Mouse (Mus musculus): ENCODE data around the gene Lhfpl5. TPM values are rescaled to one million over a fixed set of nuclear protein-coding genes. Genes with fewer than 3 reads are reported as not detected.

Lhfpl5 gene
- total RNA-seq (2014; fragmentation: Nextera tagmentation) (not detected in 2 replicates), total RNA-seq (2017) (not detected in 2 replicates), polyA plus RNA-seq (2012) (not detected in 2 replicates)

DNA sequence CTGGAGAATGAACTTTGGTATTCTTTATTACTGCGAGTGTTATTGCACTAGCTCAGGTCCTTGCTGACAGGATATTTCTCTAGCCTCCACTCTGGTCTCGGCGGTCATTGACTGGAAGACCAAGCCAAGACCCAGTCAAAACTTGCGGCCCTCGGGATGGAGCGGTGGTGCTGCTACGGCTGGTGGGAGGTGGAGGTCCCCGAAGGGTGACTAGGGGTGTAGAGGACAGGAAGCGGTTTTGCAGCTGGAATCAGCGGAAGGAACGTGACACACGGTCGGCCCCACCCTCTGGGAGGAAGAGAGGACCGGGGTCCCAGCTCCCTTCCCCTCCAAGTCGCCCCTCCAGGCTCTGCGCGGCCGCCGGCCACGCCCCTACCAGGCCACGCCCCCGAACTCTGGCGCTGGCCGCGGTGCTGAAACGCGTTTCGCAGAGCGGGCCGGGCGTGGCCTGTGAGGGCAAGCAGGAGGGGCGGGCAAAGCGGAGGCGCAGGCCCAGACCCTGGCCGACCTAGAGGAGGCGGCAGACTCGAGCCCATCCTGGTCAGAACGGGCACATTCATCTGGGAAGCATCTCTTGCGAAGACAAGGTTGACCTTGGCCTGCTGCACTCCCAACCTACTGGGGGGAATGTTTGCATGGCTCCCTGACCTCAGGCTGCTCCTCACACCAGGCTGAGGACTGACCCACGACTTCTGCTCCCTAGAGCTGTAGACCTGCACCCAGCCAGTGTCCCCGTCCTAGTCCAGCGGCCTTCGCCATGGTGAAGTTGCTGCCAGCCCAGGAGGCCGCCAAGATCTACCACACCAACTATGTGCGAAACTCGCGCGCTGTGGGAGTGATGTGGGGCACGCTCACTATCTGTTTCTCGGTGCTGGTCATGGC lies at the start of gene Lhfpl5:
Lhfpl5 (plus strand) TSS at position 398 of the 882 bp plus-strand sequence.
- Histone ChIP-seq H3K27me3 (ENCODE audit: insufficient read depth, low read length) (peaks cover 17% of the 10 kb centered on the region; the same call in 1 of the 2 replicates), H3K9me3 (replicated peaks) (no peaks in the 10 kb centered on the region), H3K4me1 (ENCODE audit: insufficient read depth, low read depth, low read length) (peaks cover 7% of the 10 kb centered on the region), H3K36me3 (replicated peaks) (no peaks in the 10 kb centered on the region), H3K4me3 (ENCODE audit: low read depth, low read length) (no peak within 1 kb of the TSS; the same call in 1 of the 2 replicates)
- ATAC-seq (ENCODE audit: extremely low read depth, insufficient number of reproducible peaks, low FRiP score, poor library complexity, severe bottlenecking): no peak
- DNase-seq (ENCODE audit: low spot score): peak; percentile 22
- no peak for TF ChIP-seq GATA1 (IDR thresholded peaks at IDR 0.05; ENCODE audit: borderline replicate concordance, low read length)
- TF ChIP-seq CTCF (IDR thresholded peaks at IDR 0.05; ENCODE audit: low read depth, low read length): no peak
- no peak for TF ChIP-seq POLR2AphosphoS5 (IDR thresholded peaks at IDR 0.05; ENCODE audit: insufficient replicate concordance, low read depth, low read length)
- TF ChIP-seq TAL1 (conservative IDR thresholded peaks at IDR 0.05; ENCODE audit: low read depth, low read length): no peak
- no peak for TF ChIP-seq GATA2 (IDR thresholded peaks at IDR 0.05; ENCODE audit: borderline replicate concordance, low read depth, low read length)

DNA sequence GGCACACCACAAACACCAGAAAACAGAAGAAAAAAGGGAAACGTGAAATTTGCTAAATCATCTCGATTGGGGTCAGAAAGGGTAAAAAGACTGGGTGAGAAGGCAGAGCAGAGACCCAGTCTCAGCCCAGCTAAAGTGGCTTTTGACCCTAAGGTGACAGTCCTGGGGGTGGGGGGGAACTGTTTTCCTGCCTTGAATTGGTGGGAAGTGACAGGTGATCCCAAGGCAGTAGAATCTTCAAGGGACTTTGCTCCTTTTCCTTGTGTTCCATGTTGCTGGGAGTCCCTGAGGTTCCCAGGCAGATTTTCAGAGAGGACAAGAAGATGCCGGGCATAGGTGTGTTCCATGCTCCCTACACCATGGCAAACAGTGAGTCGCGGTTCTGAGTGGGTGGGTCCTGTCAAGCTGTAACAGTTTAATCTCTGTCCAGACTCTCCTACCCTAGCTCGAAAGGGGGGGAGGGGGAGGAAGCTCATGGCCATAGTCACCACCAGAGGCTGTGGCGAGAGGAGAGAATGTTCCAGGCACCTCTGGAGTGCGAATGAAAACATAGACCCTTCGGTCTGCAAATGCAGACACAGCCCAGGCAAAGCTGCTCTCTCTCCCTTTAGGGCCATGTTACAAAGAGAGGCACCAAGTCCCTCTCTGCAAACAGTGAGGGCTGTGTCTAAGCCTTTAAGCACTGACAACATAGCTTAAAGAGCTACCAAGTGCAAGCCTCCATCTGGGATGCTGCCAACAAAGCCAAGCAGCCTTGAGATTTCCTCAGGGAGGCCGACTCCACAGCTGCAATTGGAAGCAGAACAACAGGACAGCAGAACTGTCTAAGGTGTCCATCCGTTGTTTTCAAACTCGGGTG lies 48.0 kb upstream of the Lhfpl5 start:
- Histone ChIP-seq H3K36me3 (replicated peaks) (peaks cover 7% of the 10 kb centered on the region), H3K9me3 (replicated peaks) (no peaks in the 10 kb centered on the region), H3K4me1 (ENCODE audit: insufficient read depth, low read depth, low read length) (peaks cover 40% of the 10 kb centered on the region), H3K27me3 (ENCODE audit: insufficient read depth, low read length) (peaks cover 38% of the 10 kb centered on the region), H3K4me3 (ENCODE audit: low read depth, low read length) (no peak overlapping the region)
- no peak for TF ChIP-seq CTCF (IDR thresholded peaks at IDR 0.05; ENCODE audit: low read depth, low read length)
- no peak for TF ChIP-seq TAL1 (conservative IDR thresholded peaks at IDR 0.05; ENCODE audit: low read depth, low read length)
- no peak for TF ChIP-seq GATA1 (IDR thresholded peaks at IDR 0.05; ENCODE audit: borderline replicate concordance, low read length)
- TF ChIP-seq GATA2 (IDR thresholded peaks at IDR 0.05; ENCODE audit: borderline replicate concordance, low read depth, low read length): no peak
- TF ChIP-seq POLR2AphosphoS5 (IDR thresholded peaks at IDR 0.05; ENCODE audit: insufficient replicate concordance, low read depth, low read length): no peak
- DNase-seq (ENCODE audit: low spot score): no peak
- no peak for ATAC-seq (ENCODE audit: extremely low read depth, insufficient number of reproducible peaks, low FRiP score, poor library complexity, severe bottlenecking)

DNA sequence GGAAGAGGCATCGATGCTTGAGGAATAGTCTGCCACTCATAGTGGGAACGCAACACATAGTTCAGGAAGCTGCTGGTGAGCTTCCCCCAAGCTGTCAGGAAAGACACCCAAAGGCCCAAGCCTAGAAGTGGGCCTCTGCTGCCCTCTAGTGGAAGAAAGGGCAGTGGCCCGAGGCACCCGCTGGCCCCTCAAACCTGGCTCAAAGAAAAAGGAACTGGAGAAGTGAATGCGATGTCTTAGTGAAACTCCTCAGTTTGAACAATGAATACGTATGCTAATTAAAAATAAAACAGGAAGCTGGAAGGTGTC lies 47.4 kb upstream of the Lhfpl5 start:
- H3K9me3 ChIP-seq (replicated peaks): no peaks in the 10 kb centered on the region
- TF ChIP-seq POLR2AphosphoS5 (IDR thresholded peaks at IDR 0.05; ENCODE audit: insufficient replicate concordance, low read depth, low read length): no peak
- TF ChIP-seq GATA2 (IDR thresholded peaks at IDR 0.05; ENCODE audit: borderline replicate concordance, low read depth, low read length): no peak
- no peak for TF ChIP-seq TAL1 (conservative IDR thresholded peaks at IDR 0.05; ENCODE audit: low read depth, low read length)
- peak; percentile 89 for TF ChIP-seq CTCF (IDR thresholded peaks at IDR 0.05; ENCODE audit: low read depth, low read length)
- no peak for TF ChIP-seq GATA1 (IDR thresholded peaks at IDR 0.05; ENCODE audit: borderline replicate concordance, low read length)
- H3K36me3 ChIP-seq (replicated peaks): peaks cover 7% of the 10 kb centered on the region
- ATAC-seq (ENCODE audit: extremely low read depth, insufficient number of reproducible peaks, low FRiP score, poor library complexity, severe bottlenecking) (no peak; the same call in 1 of the 2 replicates), DNase-seq (ENCODE audit: low spot score) (peak; percentile 80)
- peaks cover 32% of the 10 kb centered on the region for H3K27me3 ChIP-seq (ENCODE audit: insufficient read depth, low read length)
- no peak overlapping the region for H3K4me3 ChIP-seq (ENCODE audit: low read depth, low read length)
- H3K4me1 ChIP-seq (ENCODE audit: insufficient read depth, low read depth, low read length): peaks cover 34% of the 10 kb centered on the region

DNA sequence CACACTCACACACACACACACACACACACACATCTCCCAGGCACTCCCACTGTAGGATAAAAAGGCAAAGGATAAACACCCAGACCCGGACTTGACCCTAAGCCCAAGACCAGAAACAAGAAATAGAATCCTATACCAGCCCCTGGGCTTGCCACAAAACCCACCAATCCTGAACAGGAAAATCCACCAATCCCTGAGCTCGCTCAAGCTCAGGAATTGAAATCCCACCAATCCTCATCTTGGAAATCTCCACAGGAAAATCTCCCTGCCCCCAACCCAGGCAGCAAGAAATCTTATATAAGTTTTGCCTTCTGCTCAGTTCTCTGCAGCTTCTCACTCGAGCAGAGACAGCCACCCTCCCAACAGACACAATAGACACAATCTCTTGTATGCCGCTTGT lies 46.3 kb upstream of the Lhfpl5 start:
- ATAC-seq (ENCODE audit: extremely low read depth, insufficient number of reproducible peaks, low FRiP score, poor library complexity, severe bottlenecking) (no peak), DNase-seq (ENCODE audit: low spot score) (no peak)
- H3K4me3 ChIP-seq (ENCODE audit: low read depth, low read length): no peak overlapping the region
- H3K4me1 ChIP-seq (ENCODE audit: insufficient read depth, low read depth, low read length): peaks cover 24% of the 10 kb centered on the region
- H3K36me3 ChIP-seq (replicated peaks): peaks cover 5% of the 10 kb centered on the region
- no peaks in the 10 kb centered on the region for H3K9me3 ChIP-seq (replicated peaks)
- TF ChIP-seq GATA1 (IDR thresholded peaks at IDR 0.05; ENCODE audit: borderline replicate concordance, low read length) (no peak), GATA2 (IDR thresholded peaks at IDR 0.05; ENCODE audit: borderline replicate concordance, low read depth, low read length) (no peak), POLR2AphosphoS5 (IDR thresholded peaks at IDR 0.05; ENCODE audit: insufficient replicate concordance, low read depth, low read length) (no peak), TAL1 (conservative IDR thresholded peaks at IDR 0.05; ENCODE audit: low read depth, low read length) (no peak), CTCF (IDR thresholded peaks at IDR 0.05; ENCODE audit: low read depth, low read length) (no peak)
- peaks cover 28% of the 10 kb centered on the region for H3K27me3 ChIP-seq (ENCODE audit: insufficient read depth, low read length)

DNA sequence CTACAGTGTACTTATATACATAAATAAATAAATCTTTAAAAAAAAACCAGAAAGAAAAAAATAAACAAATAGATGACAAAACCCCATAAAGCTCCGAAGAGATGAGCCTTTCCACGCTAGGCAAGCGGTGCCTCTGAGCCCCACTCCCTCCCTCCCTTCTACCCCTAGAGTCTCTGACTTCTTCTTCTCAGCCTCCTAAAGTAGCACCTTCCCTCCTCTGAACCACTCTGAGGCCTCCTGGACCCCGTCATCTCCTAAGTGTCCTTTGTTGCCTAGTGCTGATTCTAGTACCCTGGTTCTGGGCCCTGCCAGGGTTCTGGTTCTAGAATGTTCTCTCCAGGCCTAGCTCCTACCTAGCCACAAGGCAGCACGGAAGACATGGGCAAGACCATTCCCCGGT lies 44.9 kb upstream of the Lhfpl5 start, which contains the start of gene Armc12:
Armc12 (plus strand) TSS at position 301 of the 400 bp plus-strand sequence.
- H3K4me3 ChIP-seq (ENCODE audit: low read depth, low read length): no peak within 1 kb of the TSS
- no peak for DNase-seq (ENCODE audit: low spot score)
- ATAC-seq (ENCODE audit: extremely low read depth, insufficient number of reproducible peaks, low FRiP score, poor library complexity, severe bottlenecking): no peak
- TF ChIP-seq POLR2AphosphoS5 (IDR thresholded peaks at IDR 0.05; ENCODE audit: insufficient replicate concordance, low read depth, low read length) (no peak), GATA2 (IDR thresholded peaks at IDR 0.05; ENCODE audit: borderline replicate concordance, low read depth, low read length) (no peak), TAL1 (conservative IDR thresholded peaks at IDR 0.05; ENCODE audit: low read depth, low read length) (no peak), CTCF (IDR thresholded peaks at IDR 0.05; ENCODE audit: low read depth, low read length) (no peak), GATA1 (IDR thresholded peaks at IDR 0.05; ENCODE audit: borderline replicate concordance, low read length) (no peak)
- H3K36me3 ChIP-seq (replicated peaks): no peaks in the 10 kb centered on the region
- H3K27me3 ChIP-seq (ENCODE audit: insufficient read depth, low read length): peaks cover 28% of the 10 kb centered on the region
- H3K4me1 ChIP-seq (ENCODE audit: insufficient read depth, low read depth, low read length): peaks cover 14% of the 10 kb centered on the region
- H3K9me3 ChIP-seq (replicated peaks): no peaks in the 10 kb centered on the region

Measured in G1E (cell line).